Mouse (Mus musculus) cerebellum, adult 2 months (tissue): Measurements from ENCODE around the gene P3h3. TPM values are rescaled to one million over a fixed set of nuclear protein-coding genes. Genes with fewer than 3 reads are reported as not detected.

Experiments used
- DNase-seq, 2 experiments: peaks; one replicate each; pipeline ENCODE4 v3.0.0; 2021
- H3K27ac ChIP-seq: fragments of 200-500 bp; 2 replicates; pipeline ENCODE4 v1.5.1; 2012; ENCODE audit warnings: low read length, control low read depth, inconsistent platforms; ENCODE audit not compliant: insufficient read depth
- H3K27me3 ChIP-seq: fragments of 200-500 bp; 2 replicates; pipeline ENCODE4 v1.6.1; 2012; ENCODE audit warnings: inconsistent platforms, mild to moderate bottlenecking, low read length, moderate library complexity; ENCODE audit not compliant: control insufficient read depth, insufficient read depth
- H3K4me1 ChIP-seq: fragments of 200-500 bp; 2 replicates; pipeline ENCODE4 v1.6.1; 2011; ENCODE audit warnings: low read length; ENCODE audit not compliant: control insufficient read depth, insufficient read depth
- H3K4me3 ChIP-seq: fragments of 200-500 bp; replicated peaks from 2 replicates; pipeline ENCODE3; 2011; ENCODE audit warnings: mild to moderate bottlenecking, low read depth, low read length, control low read depth; ENCODE audit not compliant: insufficient read depth
- CTCF ChIP-seq: fragments of 200-500 bp; IDR thresholded peaks from 2 replicates; pipeline ENCODE4 v1.5.1; 2011; ENCODE audit warnings: low read depth, mild to moderate bottlenecking, control low read depth, low read length, moderate library complexity, borderline replicate concordance; ENCODE audit not compliant: insufficient read depth
- POLR2A ChIP-seq: fragments of 200-500 bp; IDR thresholded peaks from 2 replicates; pipeline ENCODE4 v1.6.1; 2011; ENCODE audit warnings: low read length, control low read depth, borderline replicate concordance; ENCODE audit not compliant: insufficient read depth
- WGBS: fragments of 180-500 bp; shearing (Covaris S2); methylation state at CpG from one replicate; pipeline ENCODE4 v1.1.7; 2018; 5-methylcytosine and 5-hydroxymethylcytosine counted together
- polyA plus RNA-seq: library from polyadenylated mRNA; depleted of rRNA; stranded (reverse); fragments of >200 nt; gene quantifications from 2 replicates; pipeline ENCODE4 v1.2.3, GENCODE M21; 2012

The P3h3 gene
- polyA plus RNA-seq, 1 experiment, result 106 TPM

DNA sequence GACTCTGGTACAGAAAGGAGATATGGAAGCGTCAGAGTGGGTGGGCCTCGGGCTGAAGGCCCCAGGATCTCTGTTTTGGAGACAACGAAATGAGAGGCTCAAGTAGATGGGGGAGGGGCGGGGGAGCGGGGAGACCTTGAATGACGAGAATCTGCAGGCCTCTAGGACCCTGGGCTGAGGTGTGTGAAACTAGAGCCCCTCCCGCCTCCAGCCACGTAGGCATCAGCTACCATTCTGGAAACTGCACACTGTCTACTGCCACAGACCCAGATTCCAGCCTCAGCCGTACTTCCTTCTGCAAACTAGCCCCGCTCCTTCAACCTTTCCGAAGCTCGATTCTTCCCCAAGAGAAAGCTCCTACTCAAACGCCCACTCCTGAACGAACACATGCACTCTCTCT lies 1.2 kb downstream of the P3h3 start:
- no peaks in the 10 kb centered on the region for H3K27me3 ChIP-seq
- peak overlapping the region; percentile 88 for H3K4me3 ChIP-seq
- H3K27ac ChIP-seq, result peak overlapping the region; percentile 36; the same call in 1 of the 2 replicates
- TF ChIP-seq POLR2A, result no peak
- no peak for TF ChIP-seq CTCF
- DNase-seq, result peak; percentile 49
- 9% methylated on average over 14 of the region's 14 CpGs for WGBS
- peaks cover 23% of the 10 kb centered on the region for H3K4me1 ChIP-seq

GRCm38 (mm10) chr6:124854647-124855046 lies 2.9 kb downstream of the P3h3 start:
- Histone ChIP-seq H3K27ac (no peak overlapping the region), H3K4me3 (no peak overlapping the region), H3K4me1 (peaks cover 10% of the 10 kb centered on the region; the same call in 1 of the 2 replicates), H3K27me3 (no peaks in the 10 kb centered on the region)
- no peak for DNase-seq
- TF ChIP-seq POLR2A (no peak), CTCF (no peak)
- 67% methylated on average over 12 of the region's 12 CpGs for WGBS

GRCm38 (mm10) chr6:124850535-124850934 lies 7.0 kb downstream of the P3h3 start:
- no peak overlapping the region for H3K4me3 ChIP-seq
- H3K4me1 ChIP-seq, result no peaks in the 10 kb centered on the region; the same call in 1 of the 2 replicates
- no peaks in the 10 kb centered on the region for H3K27me3 ChIP-seq
- no peak overlapping the region for H3K27ac ChIP-seq
- WGBS, result 74% methylated on average over 8 of the region's 8 CpGs
- no peak for DNase-seq
- TF ChIP-seq POLR2A (no peak), CTCF (no peak)

- 2% methylated on average over 9 of the region's 9 CpGs for WGBS
- no peak overlapping the region; the same call in 1 of the 2 replicates for H3K27ac ChIP-seq
- no peaks in the 10 kb centered on the region for H3K27me3 ChIP-seq
- no peaks in the 10 kb centered on the region; the same call in 1 of the 2 replicates for H3K4me1 ChIP-seq
- H3K4me3 ChIP-seq, result no peak overlapping the region
- TF ChIP-seq CTCF (peak; percentile 90), POLR2A (no peak)
- peak; percentile 91 to 95 for DNase-seq
These were observed 10.2 kb downstream of the P3h3 start for GRCm38 (mm10) chr6:124847305-124847704.

- peaks cover 6% of the 10 kb centered on the region for H3K4me1 ChIP-seq
- DNase-seq, result no peak
These were observed 17.0 kb downstream of the P3h3 start, which contains the start of gene Gnb3 for GRCm38 (mm10) chr6:124840241-124841167. TSS of gene Gnb3 (minus strand) at chr6:124840275.

DNA sequence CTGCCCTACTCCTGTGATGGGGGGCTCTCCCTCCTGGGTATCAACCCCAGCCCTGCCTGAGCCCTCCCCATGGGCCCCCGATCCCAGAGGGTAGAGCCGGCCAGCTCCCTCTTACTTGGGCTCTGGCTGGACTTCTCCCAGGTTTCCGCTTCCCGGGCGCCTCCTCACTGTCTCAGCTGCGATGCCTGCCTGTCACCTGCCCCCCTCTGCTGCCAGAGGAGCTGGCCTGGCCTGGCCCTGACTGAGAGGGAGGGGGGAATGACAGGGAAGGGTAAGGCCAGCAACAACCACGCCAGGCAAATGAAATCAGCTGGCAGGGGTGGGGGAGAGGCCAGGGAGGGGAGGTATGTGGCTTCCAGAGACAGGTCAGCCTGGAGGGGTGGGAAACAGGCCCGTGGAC lies 17.7 kb downstream of the P3h3 start:
- Histone ChIP-seq H3K27ac (no peak overlapping the region), H3K4me3 (no peak overlapping the region), H3K27me3 (no peaks in the 10 kb centered on the region), H3K4me1 (peaks cover 6% of the 10 kb centered on the region)
- TF ChIP-seq CTCF (no peak), POLR2A (no peak)
- no peak for DNase-seq
- WGBS, result 9% methylated on average over 8 of the region's 8 CpGs

More at GRCm38 (mm10) chr6:124840241-124841167, 17.0 kb downstream of the P3h3 start, which contains the start of gene Gnb3:
- Histone ChIP-seq H3K27ac (no peak within 1 kb of the TSS), H3K27me3 (no peaks in the 10 kb centered on the region), H3K4me3 (no peak within 1 kb of the TSS)
- WGBS, result 25% methylated on average over 14 of the region's 15 CpGs
- TF ChIP-seq CTCF, result no peak
- TF ChIP-seq POLR2A, result no peak

DNA sequence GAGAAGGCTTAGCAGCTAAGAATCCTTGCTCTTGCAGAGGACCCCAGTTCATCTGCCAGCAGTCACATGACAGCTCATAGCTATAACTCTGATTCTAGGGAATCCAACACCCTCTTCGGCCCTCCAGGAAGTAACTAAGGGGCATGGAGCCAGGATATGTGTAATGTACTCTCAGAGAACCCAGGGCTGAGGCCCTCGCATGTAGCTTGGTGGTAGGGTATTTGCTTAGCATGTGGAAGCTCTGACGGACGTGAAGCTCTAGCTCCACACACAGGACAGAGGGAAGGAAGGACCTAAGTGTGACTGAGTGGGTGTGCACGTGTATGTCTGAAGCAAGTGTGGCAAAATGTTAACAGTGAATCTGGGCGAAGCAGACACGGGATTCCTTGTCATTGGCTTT lies 21.1 kb downstream of the P3h3 start:
- TF ChIP-seq POLR2A (no peak), CTCF (no peak)
- Histone ChIP-seq H3K4me3 (no peak overlapping the region), H3K27ac (no peak overlapping the region), H3K27me3 (no peaks in the 10 kb centered on the region), H3K4me1 (peaks cover 6% of the 10 kb centered on the region)
- WGBS, result 76% methylated on average over 7 of the region's 7 CpGs
- no peak for DNase-seq

DNA sequence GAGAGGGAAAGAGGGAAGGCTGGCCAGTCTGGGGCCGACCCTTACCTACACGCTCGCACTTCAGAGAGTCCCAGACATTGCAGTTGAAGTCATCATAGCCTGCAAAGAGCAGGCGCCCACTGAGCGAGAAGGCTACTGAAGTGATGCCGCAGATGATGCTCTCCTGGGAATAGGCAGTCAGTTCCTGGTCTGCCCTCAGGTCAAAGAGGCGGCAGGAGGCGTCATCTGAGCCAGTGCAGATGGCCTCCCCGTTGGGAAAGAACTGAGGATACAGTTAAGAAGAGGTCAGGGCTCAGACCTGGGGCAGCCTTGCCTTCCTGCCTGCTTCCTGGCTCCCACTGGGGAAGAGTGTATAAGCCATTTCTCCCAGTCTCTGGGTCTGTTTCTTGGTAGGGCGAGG lies 22.0 kb downstream of the P3h3 start:
- H3K27ac ChIP-seq, result no peak overlapping the region
- H3K4me1 ChIP-seq, result peaks cover 6% of the 10 kb centered on the region
- DNase-seq, result no peak
- WGBS, result 63% methylated on average over 10 of the region's 10 CpGs
- H3K4me3 ChIP-seq, result no peak overlapping the region
- TF ChIP-seq POLR2A (no peak), CTCF (no peak)
- no peaks in the 10 kb centered on the region for H3K27me3 ChIP-seq
